Mouse (Mus musculus) lung, postnatal 0 days (tissue): ENCODE measurements at regions not wholly inside any gene's neighbourhood (a gene's known extent, or its start where the extent isn't known, plus 50 kb on each side); places are given as distances from the start of the nearest gene placed in this dataset.

Source experiments
- CTCF ChIP-seq: IDR thresholded peaks from 2 replicates; pipeline ENCODE4 v1.5.1; 2016; ENCODE audit warnings: antibody characterized with exemption, mild to moderate bottlenecking
- EP300 ChIP-seq: IDR thresholded peaks from 2 replicates; pipeline ENCODE4 v1.6.1; 2016; ENCODE audit warnings: antibody characterized with exemption, mild to moderate bottlenecking, control low read depth

DNA sequence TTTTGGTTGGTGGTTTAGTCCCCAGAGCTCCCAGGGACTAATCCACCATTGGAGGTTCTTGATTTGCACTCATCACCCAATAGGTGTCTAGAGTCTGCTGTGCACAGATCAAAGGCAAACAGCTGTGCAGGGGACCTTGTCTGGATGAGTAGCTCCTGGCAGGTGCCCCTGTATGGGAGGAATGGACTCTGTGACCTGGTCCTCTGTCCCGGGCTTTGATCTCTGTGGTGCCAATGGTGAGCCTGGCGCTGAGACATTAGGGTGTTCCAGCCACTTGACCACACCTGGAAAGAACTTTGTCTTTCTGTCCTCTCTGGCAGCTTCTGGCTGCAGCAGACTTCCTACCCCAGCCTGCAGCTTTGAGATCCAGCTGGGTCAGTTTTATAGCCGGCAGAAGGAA, 64.4 kb downstream of the Fam43a start:
- TF ChIP-seq CTCF: no peak
- no peak for TF ChIP-seq EP300
